Mouse (Mus musculus) E14TG2a.4 (cell line): ENCODE results near the gene Rasal1.

ENCODE experiments used
- CTCF ChIP-seq: conservative IDR thresholded peaks from 2 replicates; pipeline ENCODE4 v1.5.1; 2014; ENCODE audit warnings: low read length
- NANOG ChIP-seq: IDR thresholded peaks from 2 replicates; pipeline ENCODE4 v1.6.1; 2014; ENCODE audit warnings: borderline replicate concordance, low read length, mixed read lengths
- POU5F1 ChIP-seq: IDR thresholded peaks from 2 replicates; pipeline ENCODE4 v1.6.1; 2014; ENCODE audit warnings: low read length, borderline replicate concordance

GRCm38 (mm10) chr5:120649374-120649933 is 842 bp downstream of the Rasal1 start:
- TF ChIP-seq CTCF, result no peak
- no peak for TF ChIP-seq POU5F1
- TF ChIP-seq NANOG, result no peak
